ENCODE assay signal across 12 mouse cellular contexts in the genomic region with DNA sequence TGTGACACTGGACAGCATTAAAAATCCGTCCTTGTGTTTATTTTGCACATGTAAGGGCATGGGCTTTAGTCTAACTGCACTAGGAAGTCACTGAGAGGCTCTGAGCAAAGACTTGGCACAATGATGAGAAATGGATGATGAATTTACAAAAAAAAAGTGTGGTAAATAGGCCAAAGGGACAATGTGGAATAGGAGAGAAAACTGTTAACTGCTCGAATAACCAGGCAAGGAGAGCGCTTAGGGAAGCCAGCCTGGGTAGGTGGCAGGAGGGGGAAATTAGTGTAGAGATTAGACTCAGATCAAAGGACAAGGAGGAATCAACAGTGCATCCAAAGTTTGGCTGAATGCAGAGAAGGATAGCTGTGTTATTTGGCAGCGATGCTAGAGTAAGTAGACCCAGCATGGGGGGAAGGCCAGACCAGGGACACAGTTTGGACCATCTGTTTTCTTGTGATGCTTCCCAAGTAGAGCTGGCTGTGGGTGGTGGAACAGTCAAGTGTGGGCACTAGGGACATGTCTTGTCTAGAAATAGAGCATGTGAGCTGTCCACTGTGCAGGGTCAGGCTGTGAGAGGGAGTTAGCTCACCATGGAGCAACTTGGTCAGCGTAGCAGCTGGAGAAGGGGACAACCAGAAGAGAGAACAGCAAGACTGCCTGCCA.
DNase-seq lines count a peak whose midpoint lies in the region; ATAC-seq lines count a peak whose summit lies in the region.
"Had no signal": no experiment of that assay in that cellular context is flagged by ENCODE, and none has a peak within 500 bp of the region (broad histone marks: within the 10 kb centered on the region; RNA-seq: fewer than 3 reads in every experiment).

No protein-coding gene starts in this region.

- ATAC-seq in cerebellum, adult (ENCODE audit: insufficient number of reproducible peaks, low FRiP score, low TSS enrichment) = peak; percentile 56
- no peak for ATAC-seq in granulocyte monocyte progenitor cell, adult 5-6 weeks (replicated peaks; ENCODE audit: poor library complexity, severe bottlenecking)
- ATAC-seq: midbrain, embryonic 15.5 days had no signal

- intact Hi-C loops in left cerebral cortex, postnatal 4 days (cut with DNase I) = no loop called here

- no peak for DNase-seq in cerebellum, postnatal 4 days (ENCODE audit: low spot score in 2 of 2)
- peak; percentile 8 to 30 for DNase-seq in layer of hippocampus, adult 18-20 months (ENCODE audit: low spot score in 2 of 2)
- DNase-seq in layer of hippocampus, postnatal 14 days (ENCODE audit: low spot score in 2 of 2) = no peak
- peak; percentile 49 to 74 for DNase-seq in cerebellum, postnatal 10 days
- DNase-seq in left cerebral cortex, postnatal 4 days = peak; percentile 48
- DNase-seq in adrenal gland, postnatal 4 days (ENCODE audit: low spot score in 2 of 2) = no peak
- DNase-seq: adrenal gland, postnatal 36 days; liver; lung, postnatal 14 days had no signal

Comparison
In these comparisons a context has a peak if more than half of its experiments do, and no peak if none do; other contexts are left out.
1. DNase-seq: peak in layer of hippocampus, adult 18-20 months (2 of 2), cerebellum, postnatal 10 days (2 of 2) and left cerebral cortex, postnatal 4 days (single experiment); none in cerebellum, postnatal 4 days (0 of 2), layer of hippocampus, postnatal 14 days (0 of 2) and adrenal gland, postnatal 4 days (0 of 2).